Mouse (Mus musculus) T-helper 2 cell (primary cell): ENCODE results near the gene Cdc42se2.

Source experiments
- in situ Hi-C: fragments of 300-600 bp; cut with MboI, MseI; formaldehyde crosslinking; loops from one replicate; pipeline ENCODE4 v1.15.1; 2025; ENCODE audit warnings: high pct_unique_total_duplicates

The Cdc42se2 gene

GRCm38 (mm10) chr11:54755148-54755664, 32.3 kb downstream of the Cdc42se2 start:
- in situ Hi-C loops, result no loop called here

- in situ Hi-C loops, result no loop called here
Observed at GRCm38 (mm10) chr11:54754301-54755147, 33.0 kb downstream of the Cdc42se2 start.

GRCm38 (mm10) chr11:54751502-54751901, 36.0 kb downstream of the Cdc42se2 start:
- in situ Hi-C loops, result no loop called here

- in situ Hi-C loops, result no loop called here
Observed at GRCm38 (mm10) chr11:54748891-54749290, 38.6 kb downstream of the Cdc42se2 start.

- in situ Hi-C loops, result no loop called here
Observed at GRCm38 (mm10) chr11:54744231-54744630, 43.2 kb downstream of the Cdc42se2 start.

- in situ Hi-C loops, result no loop called here
Observed at GRCm38 (mm10) chr11:54741330-54741729, 46.1 kb downstream of the Cdc42se2 start.

- in situ Hi-C loops, result no loop called here
Observed at GRCm38 (mm10) chr11:54739012-54739750, 48.3 kb downstream of the Cdc42se2 start.

GRCm38 (mm10) chr11:54736903-54737302, 50.6 kb downstream of the Cdc42se2 start:
- in situ Hi-C loops, result no loop called here

- in situ Hi-C loops, result no loop called here
Observed at GRCm38 (mm10) chr11:54735114-54735513, 52.4 kb downstream of the Cdc42se2 start.

GRCm38 (mm10) chr11:54733546-54733945, 53.9 kb downstream of the Cdc42se2 start:
- in situ Hi-C loops, result no loop called here

GRCm38 (mm10) chr11:54731367-54731766, 56.1 kb downstream of the Cdc42se2 start:
- in situ Hi-C loops, result no loop called here

- in situ Hi-C loops, result no loop called here
Observed at GRCm38 (mm10) chr11:54730931-54731330, 56.5 kb downstream of the Cdc42se2 start.

GRCm38 (mm10) chr11:54729311-54729710, 58.2 kb downstream of the Cdc42se2 start:
- in situ Hi-C loops, result no loop called here

- in situ Hi-C loops, result no loop called here
Observed at GRCm38 (mm10) chr11:54728371-54728770, 59.1 kb downstream of the Cdc42se2 start.

- in situ Hi-C loops, result no loop called here
Observed at GRCm38 (mm10) chr11:54727327-54727901, 60.1 kb downstream of the Cdc42se2 start.

GRCm38 (mm10) chr11:54726571-54727062, 60.9 kb downstream of the Cdc42se2 start:
- in situ Hi-C loops, result no loop called here

GRCm38 (mm10) chr11:54724353-54725034, 63.0 kb downstream of the Cdc42se2 start:
- in situ Hi-C loops, result no loop called here

- in situ Hi-C loops, result no loop called here
Observed at GRCm38 (mm10) chr11:54722057-54722456, 65.4 kb downstream of the Cdc42se2 start.

GRCm38 (mm10) chr11:54718601-54719000, 68.9 kb downstream of the Cdc42se2 start:
- in situ Hi-C loops, result no loop called here

- in situ Hi-C loops, result no loop called here
Observed at GRCm38 (mm10) chr11:54717893-54718292, 69.6 kb downstream of the Cdc42se2 start.

- in situ Hi-C loops, result no loop called here
Observed at GRCm38 (mm10) chr11:54712849-54713248, 74.6 kb downstream of the Cdc42se2 start.
